Mouse (Mus musculus) heart, postnatal 10 days (tissue): ENCODE measurements around the gene Calhm5. TPM values are rescaled to one million over a fixed set of nuclear protein-coding genes. Genes with fewer than 3 reads are reported as not detected.

Experiments
- DNase-seq, 2 experiments: peaks; one replicate each; pipeline ENCODE4 v3.0.0; 2021
- intact Hi-C: fragments of 180-260 bp; cut with DNase I; formaldehyde crosslinking; loops from one replicate; pipeline ENCODE4 v1.15.1; 2025
- total RNA-seq, 2 experiments: library from RNA; stranded (reverse); gene quantifications; 2 replicates each; pipeline ENCODE4 v1.2.3; 2021

Calhm5 gene
- 1 to 10 TPM in 1 of 2 experiments, under 1 TPM in 1; 0.97 to 1.1 TPM for total RNA-seq

- intact Hi-C loops = loop anchor here (1.0 to 5.0 kb wide), 4 partner anchors 60 to 230 kb away; partner anchors contain the start of gene Tspyl1
- DNase-seq = peak; percentile 72 to 76
These were observed at the start of gene Calhm5 for GRCm38 (mm10) chr10:34096418-34096883. Gene Calhm5 (minus strand): TSS chr10:34096519.

GRCm38 (mm10) chr10:34141693-34142092 is 45.4 kb upstream of the Calhm5 start:
- intact Hi-C loops = no loop called here
- DNase-seq = no peak

- no peak for DNase-seq
- intact Hi-C loops = no loop called here
These were observed 43.4 kb upstream of the Calhm5 start for GRCm38 (mm10) chr10:34139768-34140167.

GRCm38 (mm10) chr10:34138027-34138426 is 41.7 kb upstream of the Calhm5 start:
- intact Hi-C loops = no loop called here
- no peak for DNase-seq

- DNase-seq = no peak
- intact Hi-C loops = no loop called here
These were observed 40.1 kb upstream of the Calhm5 start for GRCm38 (mm10) chr10:34136432-34136831.

GRCm38 (mm10) chr10:34131356-34131755 is 35.0 kb upstream of the Calhm5 start:
- intact Hi-C loops = no loop called here
- DNase-seq = no peak

- intact Hi-C loops = no loop called here
- DNase-seq = peak; percentile 43 to 59
These were observed 32.1 kb upstream of the Calhm5 start for GRCm38 (mm10) chr10:34128391-34128790.

GRCm38 (mm10) chr10:34127392-34128378 is 31.4 kb upstream of the Calhm5 start, which contains the start of gene Calhm6:
Gene Calhm6 (minus strand): TSS chr10:34127984.
- peak; percentile 40 to 52 for DNase-seq
- intact Hi-C loops = no loop called here

GRCm38 (mm10) chr10:34118421-34118820 is 22.1 kb upstream of the Calhm5 start:
- DNase-seq = no peak
- intact Hi-C loops = no loop called here

GRCm38 (mm10) chr10:34117770-34118169 is 21.5 kb upstream of the Calhm5 start:
- intact Hi-C loops = no loop called here
- DNase-seq = no peak

- no peak for DNase-seq
- intact Hi-C loops = no loop called here
These were observed 20.8 kb upstream of the Calhm5 start for GRCm38 (mm10) chr10:34117131-34117530.

- intact Hi-C loops = no loop called here
These were observed 15.8 kb upstream of the Calhm5 start for GRCm38 (mm10) chr10:34111964-34112738.

GRCm38 (mm10) chr10:34110863-34111465 is 14.6 kb upstream of the Calhm5 start:
- intact Hi-C loops = no loop called here
- no peak for DNase-seq

More at GRCm38 (mm10) chr10:34111964-34112738, 15.8 kb upstream of the Calhm5 start:
- no peak for DNase-seq

GRCm38 (mm10) chr10:34095964-34096363 is 355 bp downstream of the Calhm5 start:
- intact Hi-C loops = loop anchor here (1.0 to 5.0 kb wide), 4 partner anchors 60 to 231 kb away; partner anchors contain the start of gene Tspyl1

GRCm38 (mm10) chr10:34095147-34095546 is 1.2 kb downstream of the Calhm5 start:
- no peak for DNase-seq
- intact Hi-C loops = loop anchor here (5.0 kb wide), 1 partner anchor 187 kb away; the partner anchor contains the start of gene Tspyl1

More at GRCm38 (mm10) chr10:34095964-34096363, 355 bp downstream of the Calhm5 start:
- DNase-seq = peak in 1 of 2 experiments; percentile 15

GRCm38 (mm10) chr10:34091888-34092287 is 4.4 kb downstream of the Calhm5 start:
- no peak for DNase-seq
- intact Hi-C loops = no loop called here

- intact Hi-C loops = no loop called here
- no peak for DNase-seq
These were observed 5.8 kb downstream of the Calhm5 start for GRCm38 (mm10) chr10:34090481-34090880.

GRCm38 (mm10) chr10:34089517-34089916 is 6.8 kb downstream of the Calhm5 start:
- DNase-seq = no peak
- intact Hi-C loops = no loop called here

- intact Hi-C loops = no loop called here
- DNase-seq = no peak
These were observed 7.8 kb downstream of the Calhm5 start for GRCm38 (mm10) chr10:34088515-34088914.

- no peak for DNase-seq
- intact Hi-C loops = no loop called here
These were observed 9.8 kb downstream of the Calhm5 start for GRCm38 (mm10) chr10:34086514-34086913.
